Mouse (Mus musculus) thymus, postnatal 25 days (tissue): ENCODE data around the gene Gapdhs.
A peak's percentile ranks its signal among the peaks of the same experiment; 100 is the strongest.
"Not testable (repeated sequence)": the region's sequence is repeated elsewhere in the genome, so short reads cannot be mapped to it uniquely, and the experiment has no call there.

Experiments used
- DNase-seq: peaks from one replicate; pipeline ENCODE4 v3.0.0; 2022

The Gapdhs gene

DNA sequence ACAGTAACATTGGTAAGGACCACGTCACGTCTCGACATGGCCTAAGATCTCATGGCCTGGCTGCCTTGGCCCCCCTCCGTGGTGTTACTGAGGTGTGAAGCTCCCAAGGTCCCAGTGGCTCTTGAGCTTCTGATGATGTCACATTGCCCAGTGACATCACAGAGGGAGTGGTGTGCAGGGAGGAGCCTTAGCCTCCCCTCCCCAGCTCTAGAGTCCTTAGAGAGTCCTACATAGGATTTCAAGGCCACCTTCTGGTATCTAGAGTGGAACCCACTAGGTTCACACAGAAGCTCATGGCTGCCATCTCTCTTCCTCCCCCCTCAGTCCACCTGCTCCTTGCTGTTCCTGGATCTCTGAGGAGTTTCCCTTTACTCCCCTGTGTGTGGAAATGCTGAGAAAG, at the start of gene Gapdhs:
TSS of gene Gapdhs (minus strand) at position 65 of the 400 bp plus-strand sequence.
- DNase-seq = not testable (repeated sequence)

DNA sequence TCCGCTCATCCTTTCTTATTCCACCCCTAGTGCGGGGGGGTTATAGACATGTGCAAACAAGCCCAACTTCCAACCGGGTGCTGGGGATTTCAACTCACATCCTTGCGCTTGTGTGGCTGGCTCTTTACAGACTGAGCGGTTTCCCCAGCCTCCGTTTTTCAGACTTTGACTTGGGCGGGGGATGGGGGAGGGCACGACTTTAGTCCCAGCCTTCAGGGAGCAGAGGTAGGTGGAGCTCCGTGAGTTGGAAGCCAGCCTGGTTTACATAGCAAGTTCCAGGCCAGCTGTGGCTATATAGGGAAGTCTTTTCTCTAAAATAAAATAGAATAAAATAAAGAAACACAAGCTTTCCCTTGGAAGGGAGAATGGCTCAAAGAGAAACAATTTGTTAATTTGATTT, 48.4 kb upstream of the Gapdhs start:
- no peak for DNase-seq

DNA sequence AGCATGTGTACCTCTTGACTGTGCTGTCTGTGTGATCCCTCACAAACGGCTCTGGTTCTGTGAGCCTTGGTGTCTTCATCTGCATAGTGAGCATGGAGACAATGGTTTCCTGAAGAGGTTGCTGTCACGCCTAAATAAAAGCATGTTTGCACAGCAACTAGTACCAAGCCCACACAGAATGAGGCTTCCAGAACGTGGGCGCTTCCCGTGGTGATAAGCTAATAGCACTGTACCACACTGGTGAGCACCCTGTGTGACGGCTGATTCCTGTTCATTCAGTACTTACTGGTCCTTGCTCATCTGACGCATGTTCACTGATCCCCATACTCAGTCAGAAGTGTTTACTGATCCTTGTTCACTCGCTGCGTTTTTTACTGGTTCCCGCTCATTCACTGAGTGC, 46.7 kb upstream of the Gapdhs start:
- no peak for DNase-seq

DNA sequence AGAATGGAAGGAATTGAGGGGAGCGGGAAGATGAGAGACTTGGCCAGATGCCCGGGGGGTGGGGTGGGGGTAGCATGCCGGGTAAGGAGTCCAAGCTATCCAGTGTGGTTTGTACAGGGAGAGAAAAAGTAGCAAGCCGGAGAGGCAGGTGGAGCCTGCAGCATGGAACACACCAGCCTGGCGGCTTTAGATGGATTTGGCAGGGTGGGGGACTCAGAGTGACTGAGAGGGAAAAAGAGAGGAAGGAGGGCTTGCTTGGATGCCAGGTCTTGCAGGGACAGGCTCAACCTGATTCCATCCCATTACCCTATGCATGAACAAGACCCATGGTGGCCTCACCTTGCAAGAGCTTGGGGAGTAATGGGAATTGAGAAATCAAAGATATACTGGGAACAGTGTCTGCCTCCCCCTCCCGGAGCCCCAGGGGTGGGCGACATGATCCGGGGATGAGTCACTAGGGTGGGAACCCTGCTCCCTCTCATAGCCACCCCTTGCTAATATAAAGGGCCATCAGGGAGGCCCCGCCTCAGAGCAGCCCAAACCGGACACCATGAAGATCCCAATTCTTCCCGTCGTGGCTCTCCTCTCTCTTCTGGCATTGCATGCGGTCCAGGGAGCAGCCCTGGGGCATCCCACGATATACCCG, 44.0 kb upstream of the Gapdhs start, which contains the start of gene Krtdap:
TSS of gene Krtdap (plus strand) at position 520 of the 646 bp plus-strand sequence.
- DNase-seq = no peak

DNA sequence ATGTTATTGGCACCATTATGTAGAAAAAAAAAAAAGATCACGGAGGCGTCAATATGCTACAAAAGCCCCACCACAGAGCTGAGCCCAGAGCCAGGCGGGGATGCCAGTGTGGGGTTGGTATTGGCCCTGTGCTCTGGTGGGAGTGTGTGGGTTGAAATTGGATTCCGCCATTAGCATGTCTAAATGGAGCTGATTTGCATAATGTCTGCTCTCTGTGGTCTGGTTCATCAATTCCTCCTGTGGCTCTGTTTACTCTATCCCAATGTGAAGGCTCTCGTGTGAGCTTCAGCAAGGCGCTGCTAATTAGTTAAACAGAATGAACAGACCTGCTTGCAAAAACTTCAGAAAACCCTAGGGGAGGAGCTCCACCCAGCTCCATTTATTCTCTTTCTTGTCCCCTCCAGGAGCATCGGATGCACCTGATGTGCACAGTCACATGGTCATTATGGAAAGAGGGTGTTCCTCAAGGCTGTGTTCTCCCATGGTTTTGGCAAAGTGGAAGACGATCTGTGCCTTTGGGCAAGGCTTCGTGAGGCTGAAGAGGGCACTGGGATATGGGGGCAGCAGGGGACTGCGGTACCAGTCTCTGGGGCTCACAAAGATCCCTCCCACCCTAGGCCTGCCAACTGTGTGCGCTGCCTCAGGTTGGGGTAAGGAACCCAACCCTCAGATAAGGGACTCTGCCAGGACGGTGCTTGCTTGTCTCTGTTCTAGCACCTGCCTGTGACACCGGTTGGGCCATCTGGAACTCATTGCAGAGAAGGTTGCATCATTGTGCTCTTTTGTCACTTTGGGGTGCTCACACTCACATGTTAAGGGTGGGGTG, 42.5 kb upstream of the Gapdhs start:
- no peak for DNase-seq

DNA sequence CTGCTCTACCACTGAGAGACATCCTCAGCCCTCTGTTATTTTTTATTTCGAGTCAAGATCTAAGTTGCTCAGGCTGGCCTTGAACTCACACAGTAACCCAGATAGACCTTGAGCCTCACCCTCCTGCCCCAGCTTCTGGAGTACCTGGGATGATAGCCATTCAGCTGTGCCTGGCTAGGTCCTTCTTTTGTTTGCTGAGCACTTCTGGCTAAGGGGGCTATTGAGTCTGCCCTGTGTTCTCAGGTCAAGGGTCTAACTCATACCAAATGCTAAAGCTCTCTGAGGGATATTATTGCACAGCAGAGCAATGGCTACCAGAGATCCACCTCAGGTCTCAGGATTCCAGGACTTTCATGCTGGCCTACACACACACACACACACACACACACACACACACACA, 41.7 kb upstream of the Gapdhs start:
- DNase-seq = no peak

DNA sequence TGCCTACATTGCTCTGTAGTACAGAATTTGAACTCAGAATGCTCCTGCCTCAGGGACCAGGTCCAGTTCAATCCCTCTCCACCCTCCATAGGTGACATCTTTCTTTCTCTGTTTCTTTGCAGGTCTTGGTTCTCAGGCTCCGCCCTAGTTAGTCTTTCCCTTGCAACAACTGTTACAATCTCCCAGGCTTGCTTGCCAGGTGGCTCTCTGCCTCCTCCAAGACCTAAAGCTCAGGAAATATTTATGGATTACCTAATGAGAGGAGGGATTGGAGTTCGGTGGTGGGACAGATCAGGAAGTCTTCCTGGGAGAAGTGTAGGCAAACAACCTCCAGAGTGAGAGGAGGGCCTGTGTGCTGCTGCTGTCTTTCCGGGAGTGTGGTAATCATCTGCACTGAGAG, 39.2 kb upstream of the Gapdhs start:
- DNase-seq = no peak

DNA sequence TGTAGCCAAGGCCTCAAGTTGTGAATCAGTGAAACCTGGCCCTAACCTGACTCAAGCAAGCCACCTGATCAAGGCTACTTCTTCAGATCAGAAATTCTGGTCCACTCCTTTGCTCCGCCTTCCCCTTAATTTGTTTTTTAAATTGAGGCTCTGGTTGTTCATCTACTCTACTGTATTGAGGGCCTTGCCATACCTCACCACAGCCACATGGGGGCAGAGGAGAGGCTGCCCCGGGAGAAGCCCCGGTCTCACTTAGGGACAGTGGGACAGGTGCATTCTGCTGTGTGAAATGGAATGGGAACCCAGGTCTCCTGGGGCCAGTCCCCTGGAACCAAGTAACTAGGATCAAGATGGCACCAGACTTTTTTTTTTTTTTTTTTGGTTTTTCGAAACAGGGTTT, 38.3 kb upstream of the Gapdhs start:
- peak; percentile 9 for DNase-seq

DNA sequence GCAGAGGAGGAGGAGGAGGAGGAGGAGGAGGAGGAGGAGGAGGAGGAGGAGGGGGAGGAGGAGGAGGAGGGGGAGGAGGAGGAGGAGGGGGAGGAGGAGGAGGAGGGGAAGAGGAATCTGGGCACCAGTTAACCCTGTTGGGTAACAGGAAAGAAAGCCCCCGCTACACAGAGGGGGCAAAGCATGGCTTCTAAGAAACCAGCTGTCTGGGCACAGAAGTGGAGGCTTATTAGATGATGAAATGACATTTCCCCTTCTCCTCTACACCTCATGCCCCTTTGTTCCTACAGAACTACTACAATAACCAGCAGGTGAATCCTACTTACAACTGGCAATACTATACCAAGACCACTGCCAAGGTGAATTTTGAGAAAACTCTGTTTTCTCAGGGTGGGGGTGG, 34.4 kb upstream of the Gapdhs start:
- no peak for DNase-seq

DNA sequence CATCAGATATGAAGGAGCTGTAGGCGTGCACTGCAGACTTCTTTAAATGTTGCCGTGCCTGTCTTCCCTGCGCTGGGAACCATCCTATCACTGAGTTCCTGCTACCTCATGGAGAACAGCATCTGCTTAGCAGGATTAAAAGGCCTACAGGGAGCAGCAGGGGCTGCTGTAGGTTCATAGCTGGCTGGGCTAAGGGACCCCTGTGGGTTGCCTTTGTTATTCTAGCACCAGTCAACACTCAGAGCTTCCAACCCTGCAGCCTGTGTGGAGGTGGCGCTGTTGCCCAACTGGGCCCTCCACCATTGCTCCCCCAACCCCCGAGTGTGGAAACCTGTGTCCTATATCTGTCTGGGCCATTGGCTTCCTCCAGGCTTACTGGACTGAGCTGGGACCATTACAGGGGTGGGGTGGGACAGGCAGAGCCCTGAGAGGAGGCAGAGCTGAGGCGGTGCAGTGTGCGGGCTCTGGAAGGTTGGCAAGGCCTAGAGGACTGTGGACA, 33.6 kb upstream of the Gapdhs start:
- no peak for DNase-seq

DNA sequence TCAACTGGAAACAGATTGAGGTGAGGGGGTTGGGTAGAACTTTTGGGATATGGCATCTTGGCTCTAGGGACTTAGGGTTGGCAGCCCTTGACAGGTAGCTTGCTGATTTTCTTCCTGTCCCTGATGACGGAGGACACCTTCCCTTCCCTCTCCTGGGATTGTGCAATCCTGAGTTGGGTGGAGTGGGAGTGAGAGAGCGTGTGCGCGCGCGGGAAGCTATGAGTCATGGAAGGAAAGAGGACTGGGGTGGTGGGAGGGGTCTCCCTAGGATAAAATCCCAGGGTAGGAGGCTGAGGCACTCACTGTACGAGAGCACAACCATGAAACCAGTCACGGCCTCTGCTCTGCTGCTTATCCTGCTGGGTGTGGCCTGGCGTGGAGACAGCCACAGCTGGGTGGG, 32.6 kb upstream of the Gapdhs start:
- DNase-seq = no peak

DNA sequence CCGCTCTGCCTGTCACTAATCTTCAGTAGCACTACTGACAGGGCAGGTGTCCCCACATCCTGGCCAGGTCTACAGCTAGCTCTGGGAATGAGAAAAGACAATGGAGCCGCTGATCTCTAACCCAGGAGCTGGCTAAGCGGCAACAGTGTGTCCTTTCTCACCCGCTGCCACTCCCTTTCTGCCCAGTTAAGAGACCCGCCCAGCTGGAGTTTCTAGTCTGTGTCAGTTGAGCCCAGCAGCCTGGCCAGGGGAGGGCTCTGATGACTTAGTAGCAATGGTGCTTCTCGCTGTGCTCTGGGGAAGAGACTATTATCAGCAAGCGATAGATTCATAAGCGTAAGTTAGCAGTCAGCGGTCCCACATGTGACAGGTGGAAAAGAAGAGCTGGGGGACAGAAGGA, 25.8 kb upstream of the Gapdhs start:
- DNase-seq = no peak

DNA sequence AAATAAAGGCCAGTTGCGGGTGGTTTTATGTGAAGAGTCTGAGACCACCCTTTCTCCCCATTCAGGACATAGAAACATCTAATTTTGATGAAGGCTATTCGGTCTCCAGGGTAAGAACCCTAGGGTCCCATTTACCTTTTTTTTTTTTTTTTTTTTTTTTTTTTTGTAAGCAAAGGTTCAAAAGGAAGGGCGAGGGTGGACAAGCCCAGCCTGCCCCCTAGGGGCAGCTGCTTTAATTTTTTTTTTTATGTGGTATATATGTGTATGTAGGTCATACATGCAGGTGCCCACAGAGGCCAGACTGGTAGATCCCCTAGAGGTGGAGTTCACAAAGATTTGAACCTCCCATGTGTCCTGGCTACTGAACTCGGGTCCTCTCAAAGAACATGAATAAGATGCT, 22.9 kb upstream of the Gapdhs start:
- no peak for DNase-seq

DNA sequence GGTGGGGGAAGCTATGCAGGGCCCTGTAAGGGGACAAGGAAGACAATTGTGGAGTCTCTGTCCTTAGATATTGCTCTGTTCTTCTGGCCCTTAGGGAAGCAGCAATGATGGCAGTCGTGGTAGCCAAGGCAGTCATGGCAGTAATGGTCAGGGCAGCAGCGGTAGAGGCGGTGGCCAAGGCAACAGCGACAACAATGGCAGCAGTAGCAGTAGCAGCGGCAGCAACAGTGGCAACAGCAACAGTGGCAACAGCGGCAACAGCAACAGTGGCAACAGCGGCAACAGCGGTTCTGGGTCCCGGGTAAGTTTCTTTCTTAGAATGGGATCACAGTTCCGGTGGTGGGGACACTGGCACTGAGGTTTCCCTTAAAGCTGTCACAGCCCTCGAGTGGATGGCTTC, 21.7 kb upstream of the Gapdhs start:
- no peak for DNase-seq

DNA sequence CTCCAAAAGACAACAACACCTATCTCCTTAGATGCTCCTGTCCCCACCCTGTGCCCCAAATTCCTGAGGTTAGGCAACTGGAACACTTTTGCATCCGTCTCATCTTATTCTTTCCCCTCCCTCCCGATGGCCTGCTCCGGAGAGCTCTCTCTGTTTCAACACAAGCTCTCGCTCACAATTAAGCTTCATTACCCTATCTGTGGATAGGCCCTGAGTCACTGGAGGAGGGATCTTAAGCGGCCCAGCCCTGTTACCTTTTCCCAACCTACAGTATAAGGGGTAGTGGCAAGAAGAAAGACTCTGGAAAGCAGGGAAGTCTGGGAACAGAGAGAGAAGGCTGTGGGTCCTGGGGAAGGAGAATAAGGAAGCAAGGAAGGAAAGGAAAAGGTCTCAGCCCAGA, 20.0 kb upstream of the Gapdhs start, which contains the start of gene Dmkn:
TSS of gene Dmkn (plus strand) at position 301 of the 400 bp plus-strand sequence.
- no peak for DNase-seq

DNA sequence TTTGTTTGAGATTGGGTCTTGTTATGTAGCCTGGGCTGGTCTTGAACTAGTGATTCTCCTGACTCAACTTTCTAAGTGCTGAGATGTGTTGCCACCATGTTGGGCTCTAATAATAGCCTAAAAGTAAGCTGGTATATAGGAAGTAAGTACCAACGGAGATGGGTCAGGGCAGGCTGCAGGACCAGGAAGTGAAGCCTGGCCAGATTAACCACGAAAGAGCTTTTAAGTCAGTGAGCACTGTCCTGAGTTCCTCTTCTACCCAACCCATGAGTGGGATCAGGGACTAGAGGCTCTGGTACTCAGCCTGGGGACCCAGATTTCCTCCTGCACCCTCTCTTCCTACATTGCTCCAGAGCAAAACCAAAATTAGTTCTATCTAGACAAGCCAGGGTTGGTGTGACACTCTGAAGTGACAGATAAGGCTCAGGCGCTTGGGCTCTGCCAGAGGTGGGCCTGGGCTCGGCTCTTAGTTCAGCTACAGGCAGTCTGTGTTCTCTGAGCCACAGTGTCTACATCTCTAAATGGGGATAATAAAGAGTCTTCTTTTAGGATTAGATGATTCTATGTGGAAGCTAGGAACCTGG, 18.4 kb upstream of the Gapdhs start:
- DNase-seq = no peak

DNA sequence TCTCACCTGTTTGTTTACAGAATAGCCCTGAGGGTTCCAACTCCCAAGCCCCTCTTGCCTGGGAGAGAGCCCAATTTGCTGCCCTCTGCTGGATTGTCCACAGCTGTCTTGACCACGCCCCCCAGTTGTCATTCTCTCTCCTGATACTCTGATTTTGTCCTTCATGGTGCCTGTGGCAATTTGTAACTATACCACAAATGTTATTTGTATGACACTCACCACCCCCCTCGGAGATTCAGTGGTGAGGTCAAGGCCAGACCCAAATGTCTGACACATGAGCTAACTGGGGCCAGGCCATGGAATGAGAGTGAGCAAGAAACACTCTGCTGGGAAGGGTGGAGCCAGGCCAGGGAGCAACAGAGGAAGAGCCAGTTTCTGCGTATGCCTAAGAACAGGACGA, 15.4 kb upstream of the Gapdhs start:
- DNase-seq = peak; percentile 18

DNA sequence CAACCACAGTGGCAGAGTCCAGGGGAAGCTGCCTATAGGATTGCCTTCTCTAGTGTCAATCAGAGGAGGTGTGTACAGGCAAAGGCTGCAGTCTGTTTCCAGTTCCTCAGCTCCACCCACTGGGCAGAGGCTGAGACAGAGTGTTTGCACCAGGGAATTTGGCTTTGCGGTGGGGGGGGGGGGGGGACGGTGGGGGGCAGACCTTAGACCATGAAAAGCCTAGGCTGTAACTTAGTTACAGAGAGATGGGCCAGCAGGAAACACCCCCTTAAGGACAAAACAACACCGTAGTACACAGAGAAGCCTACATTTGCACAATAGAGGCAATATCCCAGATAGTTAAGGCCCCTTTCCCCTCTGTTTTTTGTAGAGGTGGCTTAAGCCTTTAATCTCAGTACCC, 13.5 kb upstream of the Gapdhs start:
- no peak for DNase-seq

DNA sequence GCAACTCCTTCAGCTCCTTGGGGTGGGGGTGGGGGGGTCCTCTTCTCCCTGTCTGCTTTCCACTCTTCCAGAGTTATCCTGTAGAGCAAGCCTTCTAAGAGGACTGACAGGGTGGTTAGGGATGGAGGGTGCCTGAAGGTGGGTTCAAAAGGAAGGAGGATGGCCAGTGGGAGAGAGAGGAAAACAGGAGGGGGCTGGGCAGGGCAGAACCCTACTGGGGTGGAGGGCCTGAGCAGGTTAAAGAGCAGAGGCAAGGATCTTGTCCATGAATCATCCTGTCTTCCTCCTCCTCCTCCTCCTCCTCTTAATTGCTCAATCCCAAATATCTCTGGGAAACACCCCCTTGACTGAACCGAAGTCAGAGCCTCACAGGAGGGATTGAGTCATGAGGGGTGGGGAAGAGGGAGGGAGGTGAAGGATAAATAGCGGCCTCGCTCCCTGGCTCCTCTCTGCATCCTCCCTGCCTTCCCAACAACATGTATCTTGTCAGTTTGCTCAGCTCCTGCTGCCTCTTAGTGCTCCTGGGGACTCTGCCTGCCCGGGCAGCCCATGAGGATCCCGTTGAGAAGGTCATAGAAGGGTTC, 7.7 kb upstream of the Gapdhs start, which contains the start of gene Sbsn:
TSS of gene Sbsn (plus strand) at position 386 of the 584 bp plus-strand sequence.
- DNase-seq = no peak

DNA sequence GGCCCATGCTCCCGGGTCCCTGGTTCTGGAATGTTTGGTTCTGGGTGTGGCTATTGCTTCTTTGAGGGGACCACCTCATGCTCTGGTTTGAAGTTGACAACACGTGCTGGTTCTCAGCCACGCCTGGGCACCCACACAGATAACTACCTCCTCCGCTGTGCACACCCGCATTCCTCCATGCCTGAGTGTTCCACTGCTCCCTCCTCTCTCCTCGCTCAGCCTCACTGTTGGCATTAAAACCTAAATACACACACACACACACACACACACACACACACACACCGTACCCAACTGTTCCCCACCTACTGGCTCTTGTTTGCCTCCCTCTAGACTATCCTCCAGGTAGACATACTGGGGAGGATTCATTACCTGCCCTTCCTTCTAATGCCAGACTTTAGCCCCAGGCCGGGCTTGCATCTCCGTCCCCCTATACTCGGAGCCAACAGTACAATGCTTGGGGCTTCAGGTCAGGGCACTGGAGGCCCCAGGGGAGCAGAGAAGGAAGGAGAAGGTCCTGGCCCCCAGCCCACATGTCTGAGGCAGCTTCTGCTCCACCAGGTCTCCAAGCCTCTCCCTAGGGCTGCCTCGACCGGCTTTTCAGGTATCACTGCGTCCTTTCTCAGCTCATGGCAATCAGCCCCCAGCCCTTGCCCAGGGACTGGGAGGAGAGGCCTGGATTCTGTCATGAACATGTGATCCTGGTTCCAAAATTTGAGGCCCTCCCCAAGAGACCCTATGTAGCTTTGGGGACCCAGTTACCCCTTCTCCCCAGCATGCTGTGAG, 6.5 kb upstream of the Gapdhs start:
- DNase-seq = no peak

DNA sequence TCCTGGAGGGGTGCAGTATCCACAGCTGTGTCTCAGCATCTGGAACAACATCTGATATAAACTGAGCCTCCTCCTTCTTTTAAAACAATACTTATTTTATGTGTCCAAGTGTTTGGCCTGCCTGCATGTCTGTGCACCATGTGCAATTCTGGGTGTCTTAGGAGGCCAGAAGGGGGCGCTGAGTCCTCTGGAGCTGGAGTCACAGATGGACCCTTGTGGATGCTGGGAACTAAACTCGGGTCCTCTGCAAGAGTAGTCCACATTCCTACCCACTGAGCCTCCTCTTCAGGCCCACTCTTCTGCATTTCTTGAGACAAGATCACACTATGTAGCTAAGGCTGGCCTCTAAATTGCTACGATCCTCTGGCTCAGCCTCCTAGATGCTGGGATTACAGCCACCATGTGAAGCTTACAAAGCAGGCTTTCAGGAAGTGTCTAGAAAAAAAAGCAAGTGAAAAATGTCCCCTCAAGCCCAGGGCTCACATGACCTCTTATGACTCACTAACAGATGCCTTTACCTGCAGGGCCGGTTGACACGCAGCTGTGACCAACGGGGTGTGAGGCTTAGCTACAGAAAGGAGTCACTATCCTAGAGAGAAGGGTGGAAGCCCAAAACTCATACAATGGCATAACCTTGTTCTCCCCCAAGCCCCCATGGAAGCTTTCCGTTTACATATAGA, 4.2 kb upstream of the Gapdhs start:
- DNase-seq = no peak

DNA sequence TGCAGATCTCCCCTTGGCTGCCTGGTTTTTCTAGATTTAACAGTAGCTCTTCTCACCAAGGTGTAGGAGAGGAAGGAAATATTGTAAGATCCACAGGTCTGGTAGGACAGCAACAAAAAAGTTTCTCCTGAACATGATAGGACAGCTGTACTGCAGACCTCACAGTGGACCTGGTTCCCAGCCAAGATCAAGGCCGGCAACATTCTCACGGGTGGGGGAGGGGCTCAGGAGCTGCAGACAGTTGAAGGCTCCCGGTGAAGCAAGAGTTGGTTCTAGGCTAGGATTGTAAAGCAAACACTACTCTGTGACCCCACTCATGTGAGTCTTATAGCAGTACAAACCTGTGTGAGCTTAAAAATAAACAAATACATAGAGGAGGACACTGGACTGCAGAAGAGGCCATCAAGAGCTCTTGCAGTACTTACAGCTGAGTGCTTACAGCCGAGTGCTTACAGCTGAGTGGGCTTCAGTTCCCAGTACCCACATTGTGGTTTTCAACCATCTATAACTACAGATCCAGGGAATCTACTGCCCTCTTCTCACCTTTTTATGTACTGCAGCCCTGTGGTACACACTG, 629 bp upstream of the Gapdhs start:
- no peak for DNase-seq
